Mouse (Mus musculus): ENCODE measurements around the gene Ppib. TPM values are rescaled to one million over a fixed set of nuclear protein-coding genes. Genes with fewer than 3 reads are reported as not detected.

Ppib gene
- total and polyA plus RNA-seq, 2 experiments from 2014 or later, result 277 to 310 TPM

DNA sequence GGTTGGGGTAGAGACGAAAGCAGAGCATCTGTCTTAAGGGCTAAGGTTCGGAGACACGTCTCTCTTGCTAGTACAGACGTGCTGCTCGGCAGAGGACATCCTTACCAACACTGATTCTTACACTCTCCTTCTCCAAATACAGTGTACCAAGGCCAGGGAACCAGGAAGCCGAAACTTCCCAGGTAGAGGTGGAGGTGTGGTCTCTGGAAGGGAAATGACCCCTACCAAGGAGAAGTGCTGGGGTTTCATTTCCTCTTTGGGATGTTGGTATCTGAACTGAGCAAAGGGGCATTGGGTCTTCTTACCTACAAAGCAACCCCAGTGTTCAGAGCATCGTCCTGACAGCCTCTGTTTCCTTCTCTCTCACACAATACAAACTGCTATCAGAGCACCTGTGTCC, 12.7 kb downstream of the Ppib start:
- Histone ChIP-seq H3K36me3 (replicated peaks; ENCODE audit: control insufficient read depth, insufficient read depth, low read length) (no peaks in the 10 kb centered on the region), H3K9me3 (replicated peaks; ENCODE audit: control insufficient read depth, low read length) (0 out of 2 replicates have a peak, but pooled peaks cover 4% of the 10 kb centered on the region), H3K27me3 (ENCODE audit: control insufficient read depth, insufficient read depth, low read length) (peaks cover 13% of the 10 kb centered on the region; the same call in 1 of the 2 replicates), H3K27ac (ENCODE audit: low read depth) (no peak overlapping the region), H3K4me3 (ENCODE audit: low read depth, low read length) (no peak overlapping the region), H3K4me1 (ENCODE audit: control insufficient read depth, insufficient read depth) (peaks cover 9% of the 10 kb centered on the region; the same call in 1 of the 2 replicates), H3K4me2 (ENCODE audit: low read depth, low read length) (no peak overlapping the region), H3K9ac (replicated peaks; ENCODE audit: low read depth, low read length) (no peak overlapping the region)
- WGBS, result 77% methylated on average over 7 of the region's 7 CpGs
- TF ChIP-seq CTCF (IDR thresholded peaks at IDR 0.05; ENCODE audit: low read depth) (no peak), EP300 (IDR thresholded peaks at IDR 0.05; ENCODE audit: low read depth) (no peak)
- DNase-seq (ENCODE audit: low spot score) (no peak), ATAC-seq (ENCODE audit: insufficient read depth, low read depth) (no peak)

DNA sequence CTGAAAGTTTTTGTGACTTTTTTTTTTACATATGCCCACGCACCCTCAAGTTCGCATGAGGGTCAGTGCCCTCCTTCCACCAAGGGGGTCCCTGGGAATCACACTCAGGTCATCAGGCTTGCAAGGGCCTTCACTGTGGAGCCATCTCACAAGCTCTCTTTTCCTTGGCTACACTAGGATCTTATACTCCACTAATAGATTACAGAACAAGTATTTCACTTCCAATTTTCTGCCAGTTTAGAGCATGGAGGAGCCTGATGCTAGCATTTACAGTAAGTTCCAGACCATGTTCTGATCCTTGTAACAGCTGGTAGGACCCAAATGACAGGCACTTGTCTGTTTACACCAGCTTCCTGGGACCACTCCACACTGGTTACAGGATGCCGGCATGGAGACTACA, 18.1 kb downstream of the Ppib start:
- H3K9ac ChIP-seq (replicated peaks; ENCODE audit: low read depth, low read length), result no peak overlapping the region
- H3K4me3 ChIP-seq (ENCODE audit: low read depth, low read length), result no peak overlapping the region
- ATAC-seq (ENCODE audit: insufficient read depth, low read depth) (no peak), DNase-seq (ENCODE audit: low spot score) (no peak)
- 64% methylated on average over 3 of the region's 3 CpGs for WGBS
- no peaks in the 10 kb centered on the region for H3K27me3 ChIP-seq (ENCODE audit: control insufficient read depth, insufficient read depth, low read length)
- H3K27ac ChIP-seq (ENCODE audit: low read depth), result no peak overlapping the region
- H3K9me3 ChIP-seq (replicated peaks; ENCODE audit: control insufficient read depth, low read length), result 0 out of 2 replicates have a peak, but pooled peaks cover 4% of the 10 kb centered on the region
- peak overlapping the region; percentile 4; the same call in 1 of the 2 replicates for H3K4me2 ChIP-seq (ENCODE audit: low read depth, low read length)
- TF ChIP-seq CTCF (IDR thresholded peaks at IDR 0.05; ENCODE audit: low read depth) (no peak), EP300 (IDR thresholded peaks at IDR 0.05; ENCODE audit: low read depth) (no peak)
- 0 out of 2 replicates have a peak, but pooled peaks cover 3% of the 10 kb centered on the region for H3K4me1 ChIP-seq (ENCODE audit: control insufficient read depth, insufficient read depth)
- no peaks in the 10 kb centered on the region for H3K36me3 ChIP-seq (replicated peaks; ENCODE audit: control insufficient read depth, insufficient read depth, low read length)

DNA sequence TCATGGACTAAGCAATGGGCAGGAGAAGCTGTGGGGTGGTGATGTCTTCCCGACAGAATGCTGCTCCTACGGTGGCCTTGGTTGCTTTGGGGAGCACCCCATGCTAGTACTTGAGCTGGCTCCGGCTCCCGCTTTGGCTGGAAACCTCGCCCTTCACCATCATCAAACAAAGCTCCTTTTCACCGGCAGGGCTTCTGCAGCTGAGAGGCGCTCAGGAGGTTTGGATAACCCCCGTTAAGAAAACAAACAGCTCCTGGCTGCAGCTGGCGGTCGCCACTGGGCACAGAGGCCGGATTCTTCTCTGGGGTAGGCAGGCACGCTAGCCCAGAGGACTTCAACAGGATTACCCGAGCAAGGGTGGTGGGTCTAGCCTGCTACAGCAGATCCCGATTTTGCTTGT, 18.5 kb downstream of the Ppib start:
- H3K4me1 ChIP-seq (ENCODE audit: control insufficient read depth, insufficient read depth), result 0 out of 2 replicates have a peak, but pooled peaks cover 3% of the 10 kb centered on the region
- H3K27ac ChIP-seq (ENCODE audit: low read depth), result no peak overlapping the region
- 0 out of 2 replicates have a peak, but pooled peaks cover 4% of the 10 kb centered on the region for H3K9me3 ChIP-seq (replicated peaks; ENCODE audit: control insufficient read depth, low read length)
- H3K27me3 ChIP-seq (ENCODE audit: control insufficient read depth, insufficient read depth, low read length), result no peaks in the 10 kb centered on the region
- peak overlapping the region; percentile 4 for H3K4me2 ChIP-seq (ENCODE audit: low read depth, low read length)
- DNase-seq (ENCODE audit: low spot score) (no peak), ATAC-seq (ENCODE audit: insufficient read depth, low read depth) (no peak)
- no peaks in the 10 kb centered on the region for H3K36me3 ChIP-seq (replicated peaks; ENCODE audit: control insufficient read depth, insufficient read depth, low read length)
- no peak overlapping the region for H3K9ac ChIP-seq (replicated peaks; ENCODE audit: low read depth, low read length)
- TF ChIP-seq CTCF (IDR thresholded peaks at IDR 0.05; ENCODE audit: low read depth), result no peak
- TF ChIP-seq EP300 (IDR thresholded peaks at IDR 0.05; ENCODE audit: low read depth), result no peak
- no peak overlapping the region for H3K4me3 ChIP-seq (ENCODE audit: low read depth, low read length)
- 12% methylated on average over 14 of the region's 14 CpGs for WGBS

DNA sequence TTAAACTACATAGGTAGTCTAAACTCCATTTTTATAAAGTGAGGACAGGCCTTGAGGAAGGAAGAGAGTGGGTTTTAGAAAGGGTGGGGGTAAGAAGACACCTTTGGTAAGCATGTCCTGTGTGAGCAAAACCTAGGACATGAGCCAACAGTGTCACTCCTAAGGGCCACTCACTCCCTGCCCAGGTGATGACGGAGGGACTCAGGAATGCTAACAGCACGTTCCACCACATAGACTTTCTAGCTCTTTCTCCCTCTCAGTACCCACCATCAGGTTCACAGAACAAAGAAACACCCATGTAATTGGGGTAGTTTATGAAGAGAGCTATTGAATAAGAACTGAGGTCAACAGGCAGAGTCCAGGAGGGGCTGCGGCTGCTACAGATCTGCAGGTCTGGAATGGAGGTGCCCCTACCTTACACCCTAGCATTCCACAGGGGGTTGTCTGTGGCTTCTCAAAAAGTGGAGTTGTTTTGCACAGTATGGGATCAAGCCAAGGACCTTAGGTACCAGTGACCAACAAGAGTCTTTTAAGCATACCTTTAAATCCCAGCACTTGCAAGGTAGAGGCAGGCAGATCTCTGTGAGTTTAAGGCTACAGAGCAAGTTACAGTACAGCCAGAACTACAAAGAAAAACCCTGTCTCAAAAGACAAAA, 20.9 kb downstream of the Ppib start:
- no peak overlapping the region for H3K4me3 ChIP-seq (ENCODE audit: low read depth, low read length)
- no peak overlapping the region for H3K9ac ChIP-seq (replicated peaks; ENCODE audit: low read depth, low read length)
- WGBS, result 57% methylated on average over 3 of the region's 3 CpGs
- no peak overlapping the region for H3K4me2 ChIP-seq (ENCODE audit: low read depth, low read length)
- DNase-seq (ENCODE audit: low spot score) (no peak), ATAC-seq (ENCODE audit: insufficient read depth, low read depth) (no peak)
- H3K4me1 ChIP-seq (ENCODE audit: control insufficient read depth, insufficient read depth), result 0 out of 2 replicates have a peak, but pooled peaks cover 3% of the 10 kb centered on the region
- TF ChIP-seq EP300 (IDR thresholded peaks at IDR 0.05; ENCODE audit: low read depth) (no peak), CTCF (IDR thresholded peaks at IDR 0.05; ENCODE audit: low read depth) (no peak)
- H3K27me3 ChIP-seq (ENCODE audit: control insufficient read depth, insufficient read depth, low read length), result no peaks in the 10 kb centered on the region
- H3K9me3 ChIP-seq (replicated peaks; ENCODE audit: control insufficient read depth, low read length), result no peaks in the 10 kb centered on the region
- no peak overlapping the region for H3K27ac ChIP-seq (ENCODE audit: low read depth)
- H3K36me3 ChIP-seq (replicated peaks; ENCODE audit: control insufficient read depth, insufficient read depth, low read length), result no peaks in the 10 kb centered on the region

DNA sequence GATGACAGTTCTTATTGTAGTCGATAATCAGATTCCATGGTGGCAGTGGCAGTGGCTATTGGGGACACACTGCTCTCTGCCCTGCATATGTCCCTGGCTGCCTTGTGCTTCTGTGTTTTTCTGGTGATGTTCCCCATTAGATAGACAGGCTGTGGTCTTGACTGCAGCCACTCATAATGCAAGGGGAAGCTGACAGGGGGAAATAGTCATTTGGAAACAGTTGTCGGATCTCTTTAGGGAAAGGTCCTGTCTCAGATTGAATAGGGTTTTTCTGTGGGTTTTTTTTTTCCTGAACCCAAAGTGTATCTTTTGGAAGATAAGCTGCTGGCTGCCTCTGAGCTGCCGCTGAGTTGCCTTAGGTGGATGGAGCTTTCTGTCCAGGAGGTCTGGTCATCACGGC, 22.0 kb downstream of the Ppib start:
- Histone ChIP-seq H3K9ac (replicated peaks; ENCODE audit: low read depth, low read length) (no peak overlapping the region), H3K27ac (ENCODE audit: low read depth) (no peak overlapping the region), H3K4me3 (ENCODE audit: low read depth, low read length) (no peak overlapping the region), H3K36me3 (replicated peaks; ENCODE audit: control insufficient read depth, insufficient read depth, low read length) (peaks cover 2% of the 10 kb centered on the region), H3K27me3 (ENCODE audit: control insufficient read depth, insufficient read depth, low read length) (no peaks in the 10 kb centered on the region), H3K4me2 (ENCODE audit: low read depth, low read length) (no peak overlapping the region), H3K4me1 (ENCODE audit: control insufficient read depth, insufficient read depth) (0 out of 2 replicates have a peak, but pooled peaks cover 3% of the 10 kb centered on the region), H3K9me3 (replicated peaks; ENCODE audit: control insufficient read depth, low read length) (no peaks in the 10 kb centered on the region)
- 58% methylated on average over 4 of the region's 4 CpGs for WGBS
- ATAC-seq (ENCODE audit: insufficient read depth, low read depth) (no peak), DNase-seq (ENCODE audit: low spot score) (no peak)
- TF ChIP-seq EP300 (IDR thresholded peaks at IDR 0.05; ENCODE audit: low read depth), result no peak
- TF ChIP-seq CTCF (IDR thresholded peaks at IDR 0.05; ENCODE audit: low read depth), result no peak

All from heart, postnatal 0 days (tissue).